In the genomic region with DNA sequence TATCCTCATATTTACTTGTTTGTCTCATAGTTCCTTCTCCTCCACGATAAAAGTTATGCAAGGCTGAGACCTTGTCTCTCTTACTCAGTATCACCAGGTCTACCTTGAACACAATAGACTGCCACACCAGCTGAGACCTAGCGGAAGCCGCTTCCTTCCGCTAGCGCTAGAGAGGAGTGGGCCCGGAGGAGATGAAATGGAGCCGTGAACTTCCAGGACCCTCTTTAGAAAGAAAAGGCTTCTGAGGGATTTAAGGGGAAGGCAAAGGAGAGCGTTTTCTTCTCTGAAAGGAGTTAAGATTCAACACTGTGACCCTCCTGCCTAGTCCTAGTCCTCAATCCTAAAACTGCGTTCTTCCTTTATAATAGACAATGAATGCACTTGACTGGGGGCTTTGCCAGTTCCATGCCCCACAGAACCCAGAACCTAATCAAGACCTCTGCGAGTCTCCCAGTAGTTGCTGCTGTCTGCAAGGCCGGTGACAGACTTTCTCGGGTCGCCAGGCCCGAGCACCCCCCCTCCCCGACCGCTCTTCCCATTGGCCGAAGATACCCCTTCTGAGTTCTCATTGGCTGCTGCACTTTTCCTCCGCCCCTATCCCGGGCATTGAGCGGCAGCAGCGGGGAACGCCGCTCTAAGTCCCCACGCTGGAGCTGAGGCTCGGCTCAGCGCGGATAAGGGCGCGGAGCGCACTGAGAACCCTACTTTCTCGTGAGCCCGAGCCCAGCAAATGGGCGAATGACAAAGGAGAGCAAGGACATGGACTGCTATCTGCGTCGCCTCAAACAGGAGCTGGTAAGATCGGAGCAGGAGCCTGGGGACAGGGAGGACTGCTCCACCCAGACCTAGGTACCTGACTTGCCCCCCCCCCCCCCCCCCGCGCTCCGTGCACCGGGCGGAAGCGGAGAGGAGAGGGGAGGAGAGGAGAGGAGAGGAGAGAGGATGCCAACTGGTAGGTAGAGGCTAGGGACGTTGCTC, we compare ENCODE assay signal across 8 mouse cellular contexts. TPM values are rescaled to one million over a fixed set of nuclear protein-coding genes. Genes with fewer than 3 reads are reported as not detected.
A peak's percentile ranks its signal among the peaks of the same experiment; 100 is the strongest.
DNase-seq lines count a peak whose midpoint lies in the region; ATAC-seq and TF ChIP-seq lines count a peak whose summit lies in the region.

Gene Inka2 (plus strand): TSS at position 569 of the 978 bp plus-strand sequence.

- H3K9ac ChIP-seq in forebrain, embryonic 16.5 days (replicated peaks; ENCODE audit: low read depth, low read length), result peak within 1 kb of the TSS; percentile 56
- peak within 1 kb of the TSS; percentile 56 for H3K9ac ChIP-seq in lung, postnatal 0 days (replicated peaks; ENCODE audit: low read depth)

- no peak for TF ChIP-seq EP300 in lung, postnatal 0 days (IDR thresholded peaks at IDR 0.05)

- H3K27ac ChIP-seq in forebrain, embryonic 16.5 days (ENCODE audit: low read length), result peak within 1 kb of the TSS; percentile 70
- H3K27ac ChIP-seq in lung, postnatal 0 days (ENCODE audit: low read length), result peak within 1 kb of the TSS; percentile 26; the same call in 1 of the 2 replicates

- H3K4me3 ChIP-seq in forebrain, embryonic 16.5 days (replicated peaks; ENCODE audit: low read length), result peak within 1 kb of the TSS; percentile 51
- H3K4me3 ChIP-seq in lung, postnatal 0 days (ENCODE audit: low read depth, low read length), result peak within 1 kb of the TSS; percentile 50

- H3K4me2 ChIP-seq in forebrain, embryonic 16.5 days (ENCODE audit: low read length), result peak within 1 kb of the TSS; percentile 98
- peak within 1 kb of the TSS; percentile 98 for H3K4me2 ChIP-seq in lung, postnatal 0 days (replicated peaks; ENCODE audit: low read depth, low read length)

- WGBS in forebrain, embryonic 16.5 days, result 3% methylated on average over 40 of the region's 43 CpGs
- 6% methylated on average over 37 of the region's 43 CpGs for WGBS in lung, postnatal 0 days

- DNase-seq in MN1 (ENCODE audit: low spot score), result peak; percentile 81
- DNase-seq in cerebellum, adult 18-20 months, result peak; percentile 87 to 91
- DNase-seq in heart, postnatal 4 days, result peak; percentile 87
- peak; percentile 88 for DNase-seq in layer of hippocampus, adult 9-11 months
- DNase-seq in lung, postnatal 0 days (ENCODE audit: low spot score), result peak; percentile 92
- peak; percentile 36 for DNase-seq in ovary, postnatal 14 days (ENCODE audit: low spot score)
- DNase-seq in thymus, postnatal 10 days (ENCODE audit: low spot score in 2 of 2), result peak; percentile 78 to 81

- H3K9me3 ChIP-seq in forebrain, embryonic 16.5 days (ENCODE audit: control insufficient read depth, low read length), result no peaks in the 10 kb centered on the region
- no peaks in the 10 kb centered on the region for H3K9me3 ChIP-seq in lung, postnatal 0 days (ENCODE audit: low read length)

- TF ChIP-seq CTCF in lung, postnatal 0 days (IDR thresholded peaks at IDR 0.05), result no peak

- no peaks in the 10 kb centered on the region for H3K36me3 ChIP-seq in forebrain, embryonic 16.5 days (ENCODE audit: control insufficient read depth, insufficient read depth)
- no peaks in the 10 kb centered on the region for H3K36me3 ChIP-seq in lung, postnatal 0 days (ENCODE audit: insufficient read depth, low read length)

- H3K4me1 ChIP-seq in forebrain, embryonic 16.5 days (replicated peaks; ENCODE audit: control insufficient read depth, insufficient read depth, low read length), result peaks cover 18% of the 10 kb centered on the region
- peaks cover 7% of the 10 kb centered on the region; the same call in 1 of the 2 replicates for H3K4me1 ChIP-seq in lung, postnatal 0 days (ENCODE audit: insufficient read depth, low read depth, low read length)

- peak; percentile 98 for ATAC-seq in forebrain, embryonic 16.5 days
- peak; percentile 96 for ATAC-seq in lung, postnatal 0 days

- no peaks in the 10 kb centered on the region for H3K27me3 ChIP-seq in forebrain, embryonic 16.5 days (replicated peaks; ENCODE audit: control insufficient read depth, insufficient read depth, low read length)
- H3K27me3 ChIP-seq in lung, postnatal 0 days (replicated peaks; ENCODE audit: insufficient read depth, low read length), result no peaks in the 10 kb centered on the region

RNA-seq across cellular contexts. Expression of gene Inka2, which starts in this region (rescaled TPM):
- polyA plus RNA-seq in forebrain, embryonic 16.5 days (2015; fragmentation: Nextera tagmentation; extraction: Ambion mirVana), result 3.2 and 3.9 TPM in 2 replicates
- 10 to 100 TPM; 34.0 to 39.1 TPM for total RNA-seq in heart, postnatal 4 days (2021)
- polyA plus RNA-seq in lung, postnatal 0 days (2015; fragmentation: Nextera tagmentation; extraction: Ambion mirVana), result 2.7 and 3.9 TPM in 2 replicates

Comparison
In these comparisons a context has a peak if more than half of its experiments do, and no peak if none do; other contexts are left out.
1. Peak in every context shown above with its lines: DNase-seq, ATAC-seq, H3K4me3 ChIP-seq and H3K27ac ChIP-seq.
2. DNase-seq: peak in every context shown above with its lines; median percentile 92 in lung, postnatal 0 days; 89 in cerebellum, adult 18-20 months; 88 in layer of hippocampus, adult 9-11 months; 87 in heart, postnatal 4 days; 81 in MN1; 80 in thymus, postnatal 10 days; 36 in ovary, postnatal 14 days.